Mouse (Mus musculus) stomach, postnatal 0 days (tissue): ENCODE data around the gene Muc3a.

Experiments
- CTCF ChIP-seq: IDR thresholded peaks from 2 replicates; pipeline ENCODE4 v1.5.1; 2016; ENCODE audit warnings: antibody characterized with exemption, low read depth, mild to moderate bottlenecking, moderate library complexity
- EP300 ChIP-seq: optimal IDR thresholded peaks from 2 replicates; pipeline ENCODE3; 2016; ENCODE audit warnings: antibody characterized with exemption

DNA sequence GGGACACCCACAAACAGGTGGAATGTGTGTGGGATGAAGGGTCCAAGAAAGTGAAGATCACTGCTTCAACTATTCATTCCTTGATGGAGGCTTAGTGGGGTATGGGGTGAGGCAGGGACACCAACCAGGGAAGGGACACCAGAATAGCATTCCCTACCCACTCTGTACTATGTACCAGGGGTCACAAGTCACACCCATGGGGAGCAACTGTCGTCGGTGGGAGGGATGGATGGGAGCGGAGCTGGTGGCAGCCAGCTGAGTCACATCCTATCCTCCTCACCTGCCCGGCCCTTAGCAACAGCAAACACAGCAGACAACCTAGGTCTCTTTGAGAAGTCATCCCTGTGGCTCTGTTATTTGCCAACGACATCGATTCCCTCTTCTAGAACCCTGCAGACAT lies 44.6 kb downstream of the Muc3a start:
- TF ChIP-seq CTCF = no peak
- TF ChIP-seq EP300 = no peak
